In the genomic region with DNA sequence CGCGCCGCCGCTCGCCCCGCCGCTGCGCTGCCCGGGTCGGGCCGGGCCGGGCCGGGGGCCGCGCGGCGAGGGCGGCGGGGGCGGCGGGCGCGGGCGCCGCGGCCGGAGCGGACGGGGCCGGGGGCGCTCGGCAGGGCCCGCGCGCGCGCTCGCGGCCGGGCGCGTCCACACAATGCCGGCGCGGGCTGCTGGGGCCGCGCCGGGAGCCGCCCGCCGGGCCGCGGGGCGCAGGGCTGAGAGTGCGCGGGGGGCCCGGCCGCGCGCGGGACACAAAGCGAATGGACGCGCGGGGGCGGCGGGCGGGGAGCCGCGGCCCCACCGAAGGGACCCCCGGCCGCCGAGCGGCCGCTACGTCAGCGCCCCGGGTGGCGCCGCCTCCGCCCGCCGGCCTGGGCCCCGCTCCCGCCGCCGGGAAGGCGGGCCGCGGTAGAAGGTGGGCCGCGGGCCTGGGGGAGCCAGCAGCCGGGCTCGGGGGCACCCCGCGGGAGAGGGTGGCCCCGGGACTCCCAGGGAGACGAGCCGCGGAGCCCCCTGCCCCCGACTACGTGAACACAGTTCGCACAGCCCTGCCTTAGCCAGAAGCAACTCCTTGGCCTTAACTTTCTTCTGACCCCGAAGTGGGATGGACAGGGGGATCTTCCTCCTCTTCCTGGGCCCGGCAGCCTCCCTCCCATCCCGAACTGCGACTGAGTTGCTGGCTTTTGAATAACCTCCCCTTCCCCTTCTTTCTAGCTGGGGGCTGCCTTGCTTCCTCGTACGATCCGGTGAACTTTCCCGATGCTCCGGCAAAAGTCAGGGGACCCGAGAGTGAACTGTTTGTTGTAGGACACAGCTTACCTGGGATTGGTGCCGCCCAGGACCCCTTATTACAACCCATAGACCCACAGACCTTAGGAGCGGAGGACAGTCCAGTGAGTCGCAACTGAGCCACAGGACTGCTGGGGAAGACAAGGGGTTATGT, we compare ENCODE assay signal across 8 mouse cellular contexts. TPM values are rescaled to one million over a fixed set of nuclear protein-coding genes. Genes with fewer than 3 reads are reported as not detected.
DNase-seq lines count a peak whose midpoint lies in the region; ATAC-seq lines count a peak whose summit lies in the region.

Gene Phf2 (minus strand): TSS at position 349 of the 961 bp plus-strand sequence.

- no peaks in the 10 kb centered on the region for H3K9me3 ChIP-seq in hindbrain, embryonic 12.5 days (replicated peaks)
- H3K9me3 ChIP-seq in limb, embryonic 10.5 days (replicated peaks) = no peaks in the 10 kb centered on the region
- H3K9me3 ChIP-seq in midbrain, embryonic 11.5 days (ENCODE audit: control insufficient read depth, low read length) = no peaks in the 10 kb centered on the region

- DNase-seq in layer of hippocampus, adult 8-10 months (ENCODE audit: low spot score in 2 of 2) = no peak
- DNase-seq in layer of hippocampus, adult 9-10 months (ENCODE audit: low spot score) = no peak
- DNase-seq in gastrocnemius, adult 18-20 months (ENCODE audit: low spot score) = peak; percentile 32
- peak; percentile 70 for DNase-seq in limb, embryonic 10.5 days (ENCODE audit: low spot score)
- peak; percentile 95 for DNase-seq in midbrain, embryonic 11.5 days (ENCODE audit: low spot score, missing footprints)
- DNase-seq in testis, postnatal 10 days (ENCODE audit: low spot score) = peak; percentile 66

- peaks cover 18% of the 10 kb centered on the region for H3K4me1 ChIP-seq in brown adipose tissue, adult 24 weeks (ENCODE audit: control insufficient read depth, insufficient read depth, insufficient read length, low read length)
- H3K4me1 ChIP-seq in hindbrain, embryonic 12.5 days = peaks cover 38% of the 10 kb centered on the region
- peaks cover 50% of the 10 kb centered on the region for H3K4me1 ChIP-seq in limb, embryonic 10.5 days
- peaks cover 21% of the 10 kb centered on the region for H3K4me1 ChIP-seq in midbrain, embryonic 11.5 days (ENCODE audit: control insufficient read depth, insufficient read depth, low read length)

- under 1% methylated on average over 35 of the region's 117 CpGs for WGBS in hindbrain, embryonic 12.5 days
- WGBS in limb, embryonic 10.5 days = 12% methylated on average over 117 of the region's 117 CpGs
- WGBS in midbrain, embryonic 11.5 days = under 1% methylated on average over 70 of the region's 117 CpGs

- H3K4me3 ChIP-seq in brown adipose tissue, adult 24 weeks (ENCODE audit: insufficient read depth, low read depth, low read length) = peak within 1 kb of the TSS; percentile 78
- peak within 1 kb of the TSS; percentile 94 for H3K4me3 ChIP-seq in hindbrain, embryonic 12.5 days
- H3K4me3 ChIP-seq in limb, embryonic 10.5 days = peak within 1 kb of the TSS; percentile 95
- H3K4me3 ChIP-seq in midbrain, embryonic 11.5 days (ENCODE audit: low read depth, low read length) = peak within 1 kb of the TSS; percentile 98

- H3K27ac ChIP-seq in brown adipose tissue, adult 24 weeks (replicated peaks; ENCODE audit: low read depth, low read length) = peak within 1 kb of the TSS; percentile 81
- H3K27ac ChIP-seq in hindbrain, embryonic 12.5 days = peak within 1 kb of the TSS; percentile 84
- peak within 1 kb of the TSS; percentile 99 for H3K27ac ChIP-seq in limb, embryonic 10.5 days
- peak within 1 kb of the TSS; percentile 71 for H3K27ac ChIP-seq in midbrain, embryonic 11.5 days (ENCODE audit: low read depth, low read length)

- H3K9ac ChIP-seq in hindbrain, embryonic 12.5 days = peak within 1 kb of the TSS; percentile 99
- H3K9ac ChIP-seq in midbrain, embryonic 11.5 days (ENCODE audit: low read length) = peak within 1 kb of the TSS; percentile 98

- ATAC-seq in hindbrain, embryonic 12.5 days (ENCODE audit: low FRiP score) = peak; percentile 54
- ATAC-seq in midbrain, embryonic 11.5 days (ENCODE audit: low FRiP score) = peak; percentile 64

- H3K36me3 ChIP-seq in hindbrain, embryonic 12.5 days = no peaks in the 10 kb centered on the region
- H3K36me3 ChIP-seq in limb, embryonic 10.5 days = peaks cover 7% of the 10 kb centered on the region
- H3K36me3 ChIP-seq in midbrain, embryonic 11.5 days (ENCODE audit: control insufficient read depth, insufficient read depth, low read length) = no peaks in the 10 kb centered on the region

- H3K4me2 ChIP-seq in hindbrain, embryonic 12.5 days (replicated peaks) = peak within 1 kb of the TSS; percentile 88
- peak within 1 kb of the TSS; percentile 74 for H3K4me2 ChIP-seq in midbrain, embryonic 11.5 days

- no peaks in the 10 kb centered on the region for H3K27me3 ChIP-seq in hindbrain, embryonic 12.5 days
- no peaks in the 10 kb centered on the region for H3K27me3 ChIP-seq in limb, embryonic 10.5 days (ENCODE audit: low read depth, poor library complexity, severe bottlenecking)
- no peaks in the 10 kb centered on the region for H3K27me3 ChIP-seq in midbrain, embryonic 11.5 days (ENCODE audit: control insufficient read depth, insufficient read depth, low read length)

RNA-seq across cellular contexts. Expression of gene Phf2, which starts in this region (rescaled TPM):
- total RNA-seq in layer of hippocampus, adult 8-10 months (2022) = 10 to 100 TPM; 35.5 to 40.5 (median 37.5) TPM
- 15.4 and 15.7 TPM in 2 replicates for polyA plus RNA-seq in brown adipose tissue, adult 24 weeks (2012; ENCODE audit: insufficient read depth, insufficient read length, missing spikeins)
- 10 to 100 TPM; 33.1 to 35.2 TPM for total RNA-seq in gastrocnemius, adult 18-20 months (2021)
- 10.7 and 11.3 TPM in 2 replicates for polyA plus RNA-seq in hindbrain, embryonic 12.5 days (2016; fragmentation: Nextera tagmentation; extraction: Ambion mirVana)
- polyA plus RNA-seq in limb, embryonic 10.5 days (2016; fragmentation: Nextera tagmentation; extraction: Ambion mirVana) = 6.6 and 8.2 TPM in 2 replicates
- 9.8 and 10.7 TPM in 2 replicates for polyA plus RNA-seq in midbrain, embryonic 11.5 days (2014; fragmentation: Nextera tagmentation; extraction: Ambion mirVana)

Comparison
In these comparisons a context has a peak if more than half of its experiments do, and no peak if none do; other contexts are left out.
1. DNase-seq: peak in gastrocnemius, adult 18-20 months (single experiment), limb, embryonic 10.5 days (single experiment), midbrain, embryonic 11.5 days (single experiment) and testis, postnatal 10 days (single experiment); none in layer of hippocampus, adult 8-10 months (0 of 2) and layer of hippocampus, adult 9-10 months (single experiment).
2. Peak in every context shown above with its lines, with median percentiles within 50 percentile points of each other: H3K27ac ChIP-seq and H3K4me3 ChIP-seq.